Mouse (Mus musculus) cerebellum, adult 2 months (tissue): ENCODE results near the gene Alkbh8. TPM values are rescaled to one million over a fixed set of nuclear protein-coding genes. Genes with fewer than 3 reads are reported as not detected.
"Not testable (repeated sequence)": the region's sequence is repeated elsewhere in the genome, so short reads cannot be mapped to it uniquely, and the experiment has no call there.

ENCODE experiments used
- DNase-seq, 2 experiments: peaks; one replicate each; pipeline ENCODE4 v3.0.0; 2021
- H3K27ac ChIP-seq: fragments of 200-500 bp; 2 replicates; pipeline ENCODE4 v1.5.1; 2012; ENCODE audit warnings: low read length, control low read depth, inconsistent platforms; ENCODE audit not compliant: insufficient read depth
- H3K27me3 ChIP-seq: fragments of 200-500 bp; 2 replicates; pipeline ENCODE4 v1.6.1; 2012; ENCODE audit warnings: inconsistent platforms, mild to moderate bottlenecking, low read length, moderate library complexity; ENCODE audit not compliant: control insufficient read depth, insufficient read depth
- H3K4me1 ChIP-seq: fragments of 200-500 bp; 2 replicates; pipeline ENCODE4 v1.6.1; 2011; ENCODE audit warnings: low read length; ENCODE audit not compliant: control insufficient read depth, insufficient read depth
- H3K4me3 ChIP-seq: fragments of 200-500 bp; replicated peaks from 2 replicates; pipeline ENCODE3; 2011; ENCODE audit warnings: mild to moderate bottlenecking, low read depth, low read length, control low read depth; ENCODE audit not compliant: insufficient read depth
- CTCF ChIP-seq: fragments of 200-500 bp; IDR thresholded peaks from 2 replicates; pipeline ENCODE4 v1.5.1; 2011; ENCODE audit warnings: low read depth, mild to moderate bottlenecking, control low read depth, low read length, moderate library complexity, borderline replicate concordance; ENCODE audit not compliant: insufficient read depth
- POLR2A ChIP-seq: fragments of 200-500 bp; IDR thresholded peaks from 2 replicates; pipeline ENCODE4 v1.6.1; 2011; ENCODE audit warnings: low read length, control low read depth, borderline replicate concordance; ENCODE audit not compliant: insufficient read depth
- WGBS: fragments of 180-500 bp; shearing (Covaris S2); methylation state at CpG from one replicate; pipeline ENCODE4 v1.1.7; 2018; 5-methylcytosine and 5-hydroxymethylcytosine counted together
- polyA plus RNA-seq: library from polyadenylated mRNA; depleted of rRNA; stranded (reverse); fragments of >200 nt; gene quantifications from 2 replicates; pipeline ENCODE4 v1.2.3, GENCODE M21; 2012; rRNA removed

Gene Alkbh8
- polyA plus RNA-seq: 11.1 and 12.2 TPM in 2 replicates

DNA sequence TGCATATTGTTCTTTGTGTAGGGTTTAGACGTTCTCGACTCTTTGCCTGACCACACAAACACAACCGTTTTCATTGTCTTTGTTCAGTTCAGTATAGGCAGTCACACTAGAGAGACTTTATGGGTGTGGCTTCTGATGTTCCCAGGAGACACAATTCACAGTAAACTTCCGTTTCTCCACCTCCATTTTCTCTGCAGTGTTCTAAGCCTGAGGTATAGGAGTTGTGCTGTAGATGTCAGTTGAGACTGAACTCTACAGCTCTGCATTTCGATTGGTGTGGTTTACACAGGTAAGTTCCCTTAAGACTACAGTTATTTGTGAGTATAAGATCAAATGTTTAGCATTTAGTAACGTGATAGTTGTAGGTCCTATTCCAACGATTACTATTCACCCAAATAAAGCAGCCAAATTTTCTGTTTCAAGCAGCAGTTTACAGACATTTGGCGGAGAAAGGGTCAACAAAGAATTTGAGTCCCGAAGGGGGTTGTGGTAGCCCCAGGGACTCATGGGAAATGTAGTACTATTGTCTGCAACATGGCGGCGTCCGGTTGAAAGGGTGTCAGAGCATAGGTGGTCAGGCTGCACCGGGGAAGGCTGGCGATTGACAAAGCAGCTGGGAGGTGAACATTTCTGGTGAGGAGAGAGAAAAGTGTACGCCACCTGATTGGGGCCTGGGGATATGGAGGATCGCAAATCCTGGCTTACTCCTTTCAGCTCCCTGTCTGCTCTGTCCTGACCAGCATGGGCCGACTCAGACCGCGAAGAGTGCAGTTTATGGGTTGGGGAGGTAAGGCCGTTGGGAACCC, at the start of gene Alkbh8:
Alkbh8 (plus strand) TSS at position 179 of the 806 bp plus-strand sequence.
- DNase-seq: peak; percentile 81 to 82
- no peaks in the 10 kb centered on the region for H3K27me3 ChIP-seq
- H3K4me1 ChIP-seq: no peaks in the 10 kb centered on the region
- H3K4me3 ChIP-seq: peak within 1 kb of the TSS; percentile 96
- peak within 1 kb of the TSS; percentile 26; the same call in 1 of the 2 replicates for H3K27ac ChIP-seq
- TF ChIP-seq CTCF (peak; percentile 5; the same call in 1 of the 2 replicates), POLR2A (peak; percentile 35; the same call in 1 of the 2 replicates)
- under 1% methylated on average over 20 of the region's 20 CpGs for WGBS

DNA sequence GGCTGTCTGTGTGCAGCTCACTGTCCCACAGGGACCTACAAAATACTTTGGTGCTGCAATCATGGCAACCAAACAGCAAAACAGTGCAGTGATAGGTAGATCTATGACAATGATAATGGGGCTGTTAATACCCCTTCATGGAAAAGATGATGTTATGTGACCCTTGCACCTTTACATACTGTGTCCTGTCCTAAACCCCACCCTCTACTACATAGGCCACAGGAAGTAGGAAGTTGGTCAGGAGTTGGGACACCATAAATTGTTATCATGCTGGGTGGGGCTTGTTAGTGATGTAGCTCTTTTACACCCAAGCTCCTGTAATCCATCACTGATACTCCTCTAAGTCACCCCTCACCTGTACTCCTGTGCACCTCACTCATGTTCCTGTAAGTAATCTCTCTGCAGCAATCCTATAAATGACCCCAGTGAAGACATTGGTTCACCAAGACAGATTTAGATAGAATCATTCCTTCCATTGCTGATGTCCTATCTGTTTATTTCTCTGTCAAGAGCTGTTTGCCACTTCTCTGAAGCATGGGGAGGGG, 25.6 kb upstream of the Alkbh8 start:
- TF ChIP-seq CTCF: no peak
- TF ChIP-seq POLR2A: no peak
- no peaks in the 10 kb centered on the region for H3K27me3 ChIP-seq
- no peak overlapping the region for H3K27ac ChIP-seq
- H3K4me1 ChIP-seq: no peaks in the 10 kb centered on the region
- no peak for DNase-seq
- no peak overlapping the region for H3K4me3 ChIP-seq

GRCm38 (mm10) chr9:3310016-3310415, 24.9 kb upstream of the Alkbh8 start:
- 74% methylated on average over 2 of the region's 2 CpGs for WGBS
- no peak for DNase-seq
- Histone ChIP-seq H3K27ac (no peak overlapping the region), H3K4me3 (no peak overlapping the region), H3K4me1 (no peaks in the 10 kb centered on the region), H3K27me3 (no peaks in the 10 kb centered on the region)
- no peak for TF ChIP-seq CTCF
- no peak for TF ChIP-seq POLR2A

DNA sequence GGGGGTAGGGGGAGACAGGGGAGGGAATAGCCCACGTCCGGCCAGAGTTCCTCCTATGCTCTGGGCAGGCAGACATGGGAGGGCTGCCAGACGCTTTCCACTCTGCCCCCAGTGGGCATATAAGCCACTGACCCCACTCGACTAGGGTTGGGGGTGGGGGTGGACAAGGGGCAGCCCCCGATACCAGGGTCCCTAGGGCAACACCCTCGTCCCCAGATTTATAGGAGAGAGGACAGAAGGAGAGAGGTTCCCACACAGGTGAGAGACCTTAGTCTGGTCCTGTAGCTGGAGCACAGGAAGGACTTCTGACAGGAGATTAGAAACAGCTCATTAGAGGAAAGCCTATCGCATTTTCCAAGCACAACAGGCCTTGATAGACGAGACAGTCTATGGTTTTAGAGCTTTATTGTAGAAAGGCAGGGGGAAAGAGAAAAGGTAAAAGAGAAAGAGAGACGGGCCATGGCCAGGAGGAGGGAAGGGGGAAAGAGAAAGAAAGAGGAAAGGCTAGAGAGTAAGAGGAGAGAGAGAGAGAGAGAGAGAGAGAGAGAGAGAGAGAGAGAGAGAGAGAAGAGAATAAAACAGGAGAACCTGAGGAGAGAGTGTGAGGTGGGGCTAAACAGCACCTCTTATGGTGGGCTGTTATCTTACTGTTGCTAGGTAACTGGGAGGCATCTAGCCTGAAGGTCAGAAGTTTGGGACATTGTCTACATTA, 7.4 kb upstream of the Alkbh8 start:
- not testable (repeated sequence) for H3K4me1 ChIP-seq, H3K4me3 ChIP-seq, H3K27ac ChIP-seq, DNase-seq, H3K27me3 ChIP-seq
- 47% methylated on average over 9 of the region's 9 CpGs for WGBS

GRCm38 (mm10) chr9:3328054-3328595, 6.8 kb upstream of the Alkbh8 start:
- no peak for DNase-seq
- no peaks in the 10 kb centered on the region for H3K4me1 ChIP-seq
- 72% methylated on average over 3 of the region's 3 CpGs for WGBS
- no peak for TF ChIP-seq CTCF
- TF ChIP-seq POLR2A: no peak
- H3K27ac ChIP-seq: no peak overlapping the region
- no peak overlapping the region for H3K4me3 ChIP-seq
- no peaks in the 10 kb centered on the region for H3K27me3 ChIP-seq

DNA sequence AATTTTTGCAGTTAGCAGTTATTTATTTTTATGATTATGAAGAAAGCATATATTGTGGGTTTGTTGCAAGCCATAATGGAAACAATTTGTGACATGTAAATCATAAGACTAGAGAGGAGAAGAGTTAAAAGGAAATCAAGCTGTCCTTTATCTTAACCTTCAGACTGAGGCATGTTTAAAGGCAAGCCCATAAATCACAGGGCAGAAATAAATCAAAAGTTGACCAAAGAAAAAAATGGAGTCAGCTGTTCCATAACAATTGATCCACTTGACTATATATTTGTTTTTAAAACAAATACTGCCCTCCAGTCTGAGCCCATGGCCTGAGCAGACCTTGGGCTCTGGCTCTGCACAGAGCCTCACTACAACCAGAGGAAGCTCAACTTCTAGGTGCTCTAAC, 4.6 kb upstream of the Alkbh8 start:
- Histone ChIP-seq H3K27ac (no peak overlapping the region), H3K27me3 (no peaks in the 10 kb centered on the region), H3K4me3 (no peak overlapping the region), H3K4me1 (no peaks in the 10 kb centered on the region)
- no peak for DNase-seq
- TF ChIP-seq POLR2A: no peak
- TF ChIP-seq CTCF: no peak

GRCm38 (mm10) chr9:3330737-3331384, 4.1 kb upstream of the Alkbh8 start:
- H3K4me1 ChIP-seq: no peaks in the 10 kb centered on the region
- no peaks in the 10 kb centered on the region for H3K27me3 ChIP-seq
- TF ChIP-seq POLR2A (no peak), CTCF (no peak)
- H3K4me3 ChIP-seq: no peak overlapping the region
- no peak overlapping the region for H3K27ac ChIP-seq
- WGBS: 78% methylated on average over 3 of the region's 3 CpGs
- DNase-seq: no peak

GRCm38 (mm10) chr9:3336661-3337060, 1.7 kb downstream of the Alkbh8 start:
- Histone ChIP-seq H3K4me1 (no peaks in the 10 kb centered on the region), H3K4me3 (no peak overlapping the region), H3K27ac (no peak overlapping the region), H3K27me3 (no peaks in the 10 kb centered on the region)
- 77% methylated on average over 3 of the region's 3 CpGs for WGBS
- DNase-seq: no peak
- TF ChIP-seq CTCF: no peak
